Mouse (Mus musculus) left cerebral cortex, postnatal 25 days (tissue): ENCODE results near the gene Akap8l. TPM values are rescaled to one million over a fixed set of nuclear protein-coding genes. Genes with fewer than 3 reads are reported as not detected.

Experiments used
- DNase-seq, 2 experiments: peaks; one replicate each; pipeline ENCODE4 v3.0.0; 2022; ENCODE audit warnings: low spot score in 2 of 2, mixed read lengths in 1 of 2
- intact Hi-C: fragments of 180-260 bp; cut with DNase I; formaldehyde crosslinking; loops from one replicate; pipeline ENCODE4 v1.15.1; 2025
- total RNA-seq, 2 experiments: library from RNA; stranded (reverse); gene quantifications; 2 replicates each; pipeline ENCODE4 v1.2.3; 2021

Akap8l gene
- total RNA-seq, 2 experiments from 2014 or later: 179 to 230 TPM

DNA sequence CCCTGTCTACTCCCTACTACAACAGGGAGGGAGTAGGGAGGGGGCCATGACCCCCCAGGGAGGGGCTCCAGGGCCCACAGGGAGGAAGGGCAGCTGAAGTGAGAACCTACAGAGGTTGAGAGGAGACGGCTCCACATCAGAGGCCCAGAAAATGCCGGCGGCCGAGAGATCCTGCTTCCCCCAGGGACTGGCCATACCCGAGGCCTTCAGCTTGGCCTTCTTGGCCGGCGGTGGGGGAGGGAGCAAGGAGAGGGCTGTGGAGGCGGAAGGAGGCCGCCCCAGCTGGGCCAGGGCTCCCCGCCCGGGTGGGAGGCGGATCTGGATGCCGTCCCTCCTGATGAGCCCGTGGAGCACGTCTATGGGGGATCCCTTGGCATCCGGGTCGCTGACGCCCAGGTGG is 9.5 kb upstream of the Akap8l start:
- DNase-seq: no peak
- intact Hi-C loops: no loop called here

DNA sequence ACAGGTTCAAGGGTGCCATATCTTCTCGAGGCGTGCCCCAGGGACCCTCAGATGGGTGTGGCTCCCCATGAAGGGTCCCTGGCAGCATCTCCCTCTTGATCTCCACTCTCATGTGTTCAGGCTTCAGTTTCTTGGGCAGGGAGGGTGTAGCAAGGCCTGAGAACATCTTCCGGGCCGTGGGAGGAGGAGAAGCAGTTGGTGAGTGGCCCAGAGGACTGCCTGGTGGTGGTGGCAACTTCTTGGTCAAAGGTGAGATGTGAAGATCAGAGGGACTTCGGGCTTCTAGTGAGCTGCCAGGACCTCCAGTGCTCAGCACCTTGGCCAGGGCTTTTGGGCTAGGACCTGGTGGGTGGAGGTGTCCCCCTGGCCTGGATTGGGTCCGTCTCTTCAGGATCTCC is 8.5 kb upstream of the Akap8l start:
- no peak for DNase-seq
- intact Hi-C loops: no loop called here

DNA sequence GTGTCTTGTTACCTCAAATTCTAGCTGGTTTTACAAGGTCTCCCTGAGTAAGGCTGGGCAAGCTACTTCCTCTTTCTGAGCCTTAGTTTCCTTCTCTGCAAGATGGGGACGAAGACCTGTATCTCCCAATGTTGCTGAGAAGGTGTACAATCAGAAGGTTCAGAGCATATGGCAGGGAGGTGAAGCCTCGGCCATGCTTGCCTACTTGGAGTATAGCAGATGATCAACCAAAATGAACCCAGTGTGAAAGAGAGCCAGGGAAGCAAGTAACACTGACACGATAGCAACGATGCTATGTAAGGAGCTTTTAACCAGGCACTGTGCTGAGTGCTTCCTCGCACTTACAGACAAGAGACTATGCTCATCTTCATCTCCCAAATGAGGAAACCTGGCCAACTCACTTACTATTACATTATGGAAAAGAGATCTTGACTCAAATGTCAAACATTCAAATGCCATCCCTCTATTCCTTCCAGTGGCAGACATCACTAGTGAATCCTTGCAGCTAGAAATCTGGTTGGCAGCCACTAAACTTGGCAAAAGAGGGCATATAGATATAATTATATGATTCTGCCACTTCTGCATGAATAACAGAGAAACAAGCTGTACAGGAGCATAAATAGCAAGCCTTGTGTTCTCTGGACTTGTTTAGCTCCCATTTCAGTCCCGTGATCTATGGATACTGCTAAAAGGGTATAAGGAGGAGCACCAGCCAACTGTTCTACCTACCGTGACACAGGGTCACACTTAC is 8.0 kb upstream of the Akap8l start:
- DNase-seq: peak in 1 of 2 experiments; percentile 74

DNA sequence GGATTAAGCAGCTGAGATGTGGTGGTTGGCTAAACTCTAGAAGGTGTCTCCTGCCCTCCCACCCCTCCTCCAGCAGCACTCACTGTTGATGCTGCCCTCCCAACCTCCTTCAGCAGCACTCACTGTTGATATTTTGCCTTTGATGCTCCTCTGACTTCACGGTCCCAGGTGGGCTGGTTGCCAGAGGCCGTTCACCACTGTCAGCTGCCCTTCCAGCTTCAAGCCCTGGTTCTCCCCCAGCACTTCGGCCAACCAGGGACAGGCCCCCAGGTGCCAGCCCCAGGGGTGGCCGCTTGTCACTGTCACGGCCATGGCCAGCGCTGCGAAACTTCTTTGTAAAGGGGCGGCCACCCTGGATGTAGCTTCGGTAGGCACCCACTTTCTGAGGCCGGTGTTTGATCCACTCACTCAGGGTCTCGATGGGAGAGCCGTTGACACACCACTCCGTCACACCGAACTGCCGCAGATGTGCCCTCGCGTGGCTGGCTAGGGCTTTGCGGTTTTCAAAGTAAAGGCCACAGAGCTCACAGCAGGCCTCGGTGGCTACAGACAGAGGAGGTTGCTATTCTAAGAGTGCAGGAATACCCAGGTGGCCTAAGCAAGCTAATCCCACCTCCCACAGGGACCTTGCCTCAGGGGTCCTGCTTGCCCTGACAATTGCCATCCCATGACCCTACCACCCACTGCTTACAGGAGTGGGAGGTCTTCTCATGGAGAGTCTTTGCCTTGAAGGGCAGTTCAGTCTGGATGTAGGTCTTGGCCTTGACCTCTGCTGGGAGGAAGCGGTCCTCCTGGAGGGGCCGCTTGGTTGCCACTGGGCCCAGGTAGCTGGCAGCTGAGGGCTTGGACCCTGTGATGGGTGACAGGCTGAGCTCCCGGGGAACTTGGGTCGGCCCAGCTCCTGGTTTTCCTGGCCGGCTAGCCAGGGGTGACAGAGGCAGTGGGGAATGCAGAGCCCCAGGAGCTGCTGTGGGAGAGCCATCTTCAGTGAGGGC is 6.7 kb upstream of the Akap8l start:
- DNase-seq: no peak
- intact Hi-C loops: no loop called here

More for the DNA sequence above, 8.0 kb upstream of the Akap8l start:
- intact Hi-C loops: no loop called here

DNA sequence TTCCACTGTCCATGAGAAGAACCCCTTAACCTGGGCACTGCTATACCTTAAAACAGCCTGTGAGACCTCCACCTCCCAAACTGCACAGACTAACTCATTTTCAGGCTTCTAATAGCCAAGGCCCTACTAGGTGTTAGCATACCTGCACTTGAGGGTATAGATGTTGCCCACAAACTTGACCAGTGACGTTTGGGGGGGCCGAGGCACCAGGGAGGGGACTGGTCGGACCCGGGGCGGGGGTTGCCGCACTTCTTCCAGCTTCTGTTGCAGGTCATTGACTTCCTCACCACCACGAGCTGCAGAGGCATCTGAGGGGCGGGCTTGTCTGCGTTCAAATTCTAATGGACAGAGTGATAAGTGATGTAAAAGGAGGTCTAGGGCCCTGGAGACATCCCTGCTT is 5.9 kb upstream of the Akap8l start:
- DNase-seq: no peak

DNA sequence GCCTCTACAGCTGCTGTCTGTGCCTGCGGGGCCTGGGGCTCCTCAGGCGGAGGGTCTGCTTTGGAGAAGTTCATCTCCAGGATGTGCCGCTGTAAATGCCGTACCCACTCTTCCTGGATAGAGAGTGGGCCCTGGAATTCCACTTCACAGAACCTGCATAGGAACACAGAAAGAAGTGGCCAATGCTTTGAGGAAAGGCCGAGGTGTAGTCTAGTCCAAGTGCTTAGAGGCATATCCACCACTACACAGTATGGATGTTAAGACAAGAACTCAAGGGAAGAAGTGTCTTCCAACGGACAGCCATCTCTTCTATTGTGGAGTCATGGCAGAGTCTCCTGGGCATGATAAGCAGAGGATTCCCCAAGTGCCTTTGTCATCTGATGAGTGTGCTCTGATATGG is 4.6 kb upstream of the Akap8l start:
- DNase-seq: no peak
- intact Hi-C loops: no loop called here

More for the DNA sequence above, 5.9 kb upstream of the Akap8l start:
- intact Hi-C loops: no loop called here

DNA sequence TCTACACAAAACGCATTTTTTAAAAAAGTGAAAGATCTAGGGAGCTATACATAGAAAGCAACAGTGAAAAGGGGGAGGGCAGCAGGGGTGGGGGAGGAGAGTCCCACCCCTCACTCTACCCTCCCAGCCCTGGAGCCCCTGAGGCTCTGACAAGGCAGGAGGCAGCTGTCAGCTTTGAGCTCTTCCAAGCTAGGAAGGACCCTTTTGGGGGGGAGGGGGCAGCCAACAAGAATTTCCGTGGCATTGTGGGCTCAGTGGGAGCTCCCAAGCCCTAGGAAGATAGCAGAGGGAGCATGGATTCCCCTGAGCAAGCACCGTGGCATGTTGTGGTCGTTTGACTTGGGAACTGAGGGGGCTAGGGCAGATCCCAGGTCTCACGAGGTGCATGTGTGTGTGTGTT is 3.8 kb upstream of the Akap8l start:
- DNase-seq: no peak
- intact Hi-C loops: no loop called here

DNA sequence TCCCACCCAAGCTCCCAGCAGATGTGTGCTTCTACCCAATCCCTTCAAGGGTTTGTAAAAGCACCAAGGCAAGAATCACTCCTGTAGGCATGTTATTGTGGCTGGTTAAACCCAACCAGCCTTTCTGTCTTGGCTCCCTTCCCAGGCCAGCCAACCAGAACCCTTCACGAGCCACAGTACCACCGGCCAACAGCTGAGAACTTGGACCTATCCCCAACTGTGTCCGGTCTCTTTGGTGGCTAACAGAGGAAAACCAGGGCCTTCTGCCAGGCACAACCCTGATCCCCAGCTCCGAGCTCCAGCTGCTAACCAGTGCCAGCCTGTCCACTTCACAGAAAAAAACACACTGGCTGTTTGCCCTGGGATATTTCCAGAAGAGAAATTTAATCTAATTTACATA is 3.3 kb upstream of the Akap8l start:
- intact Hi-C loops: no loop called here
- peak; percentile 38 to 66 for DNase-seq

DNA sequence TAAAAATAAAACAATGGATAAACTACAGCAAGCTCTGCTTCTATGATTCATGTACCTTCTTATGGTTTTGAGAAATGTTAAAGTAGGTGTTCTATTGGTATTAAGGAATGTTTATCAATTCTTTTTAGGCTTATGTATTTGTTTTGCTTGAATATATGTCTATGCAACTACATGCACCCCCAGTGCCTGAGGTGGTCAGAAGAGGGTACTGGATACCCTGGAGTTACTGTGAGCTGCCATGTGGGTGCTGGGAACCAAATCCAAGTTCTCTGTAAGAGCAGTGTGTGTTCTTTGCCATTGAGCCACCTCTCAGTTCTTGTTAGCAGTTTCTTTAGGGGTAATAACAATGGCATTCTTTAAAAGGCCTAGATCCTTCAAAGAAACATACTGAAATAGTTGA is 1.3 kb upstream of the Akap8l start:
- DNase-seq: no peak
- intact Hi-C loops: no loop called here

DNA sequence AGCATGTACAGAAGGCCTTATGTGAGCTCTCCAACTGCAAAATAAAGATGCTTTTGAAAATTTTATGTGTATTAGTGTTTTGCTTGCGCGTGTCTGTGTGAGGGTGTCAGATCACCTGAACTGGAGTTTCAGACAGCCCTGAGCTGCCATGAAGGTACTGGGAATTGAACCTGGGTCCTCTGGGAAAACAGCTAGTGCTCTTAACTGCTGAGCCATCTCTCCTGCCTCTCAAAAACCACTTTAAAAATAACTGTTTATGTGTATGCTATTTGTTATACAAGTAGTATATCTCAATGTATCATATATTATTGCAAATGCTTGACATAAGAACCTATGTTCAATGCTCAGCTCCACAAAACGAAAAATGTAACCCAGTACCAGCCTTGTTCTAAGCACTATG is 862 bp upstream of the Akap8l start:
- intact Hi-C loops: no loop called here
- DNase-seq: no peak

DNA sequence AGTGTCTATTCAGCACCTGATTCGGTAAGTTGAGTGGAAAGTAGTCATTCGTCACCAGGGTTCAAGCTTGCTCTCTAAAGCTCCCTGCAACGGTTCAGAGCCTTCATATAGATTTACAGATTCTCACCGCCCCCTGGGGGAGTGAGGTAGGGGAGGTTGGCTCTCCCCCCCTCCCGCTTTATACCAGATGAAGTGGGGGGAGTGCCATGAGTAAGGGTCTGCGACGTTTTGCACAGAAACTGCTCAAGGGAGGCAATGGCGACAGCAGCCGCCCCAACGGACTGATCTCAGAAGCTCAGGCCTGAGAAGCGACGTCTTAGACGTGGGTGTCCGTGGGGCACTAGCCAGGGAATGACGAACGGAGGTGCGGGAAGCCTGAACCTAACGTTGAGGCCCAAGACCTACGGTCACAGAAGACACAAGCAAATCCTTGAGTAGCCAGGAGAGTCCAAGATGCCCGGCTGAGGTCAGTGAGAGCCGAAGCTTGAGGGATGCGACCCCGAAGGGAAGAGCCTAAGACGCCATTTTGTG is 491 bp downstream of the Akap8l start:
- intact Hi-C loops: loop anchor here (1.0 kb wide), 2 partner anchors 82 to 144 kb away; no protein-coding TSS in a partner anchor
- DNase-seq: peak in 1 of 2 experiments; percentile 70

DNA sequence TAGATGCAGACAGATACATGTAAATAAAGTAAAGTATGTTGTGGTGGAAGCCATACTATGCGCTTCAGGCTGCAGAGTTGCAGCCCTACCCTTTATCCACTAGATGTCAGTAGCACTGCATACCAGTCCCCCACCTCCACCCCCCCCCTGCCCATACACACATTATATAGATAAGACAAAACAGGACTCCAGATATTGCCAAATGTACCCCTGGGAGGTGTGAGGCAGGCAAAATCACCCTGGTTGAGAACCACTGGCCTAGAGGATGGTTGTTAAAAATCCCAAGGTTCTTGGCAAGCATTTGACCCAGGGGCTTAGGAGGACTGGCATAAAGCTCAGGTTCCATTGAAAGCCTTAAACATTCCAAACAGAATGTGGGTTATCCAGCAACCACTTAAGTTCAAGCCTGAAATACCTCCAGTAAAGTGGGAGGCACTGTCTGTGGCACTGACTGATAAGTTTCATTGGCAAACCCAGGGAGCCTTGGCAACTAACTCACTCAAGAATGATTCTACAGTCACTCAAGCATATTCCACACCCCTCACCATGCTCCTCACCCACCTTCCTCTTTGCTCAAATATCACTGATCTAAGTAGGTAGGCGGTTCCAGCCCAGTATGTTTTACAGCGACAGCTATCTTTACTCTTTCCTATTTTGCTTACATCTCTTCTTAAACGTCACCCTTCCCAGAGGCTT is 1.2 kb downstream of the Akap8l start:
- intact Hi-C loops: loop anchor here (1.0 kb wide), 2 partner anchors 83 to 145 kb away; no protein-coding TSS in a partner anchor
- peak; percentile 52 to 86 for DNase-seq

DNA sequence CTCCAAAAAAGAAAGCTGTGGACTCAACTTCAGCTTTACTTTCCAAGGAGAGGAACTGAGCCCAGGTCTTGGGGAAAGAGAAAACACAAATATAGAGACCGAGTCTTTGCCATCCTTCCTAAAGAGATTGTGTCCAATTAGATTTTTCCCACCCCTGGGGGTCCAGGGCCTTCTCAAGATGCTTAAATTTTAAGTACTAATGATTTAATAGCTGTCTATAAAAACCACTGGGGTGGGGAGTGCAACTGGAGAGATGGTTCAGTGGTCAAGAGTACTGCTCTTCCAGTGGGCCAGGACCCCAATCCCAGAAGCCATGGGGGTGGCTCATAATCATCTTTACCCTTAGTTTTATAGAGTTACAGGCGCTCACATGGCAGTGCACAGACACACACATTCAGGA is 2.0 kb downstream of the Akap8l start:
- DNase-seq: no peak
- intact Hi-C loops: no loop called here

DNA sequence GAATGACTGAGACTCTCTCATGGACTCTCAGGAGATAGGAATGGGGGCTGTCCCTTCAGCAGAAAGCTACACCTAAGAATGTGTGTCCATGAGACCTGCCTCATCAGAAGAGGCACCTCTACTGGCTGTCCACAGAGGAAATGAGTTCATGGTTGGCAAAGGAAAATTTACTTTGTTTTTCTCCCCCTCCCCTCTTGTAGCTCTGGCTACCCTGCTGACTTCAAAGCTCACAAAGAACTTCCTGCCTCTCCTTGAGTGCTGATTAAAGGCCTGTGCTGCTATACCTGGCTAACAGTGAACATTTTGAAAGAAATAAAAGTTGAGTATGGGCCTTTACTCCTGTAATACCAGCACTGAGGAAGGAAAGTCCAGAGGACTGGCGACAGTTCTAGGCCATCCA is 9.3 kb downstream of the Akap8l start:
- DNase-seq: no peak
- intact Hi-C loops: no loop called here

DNA sequence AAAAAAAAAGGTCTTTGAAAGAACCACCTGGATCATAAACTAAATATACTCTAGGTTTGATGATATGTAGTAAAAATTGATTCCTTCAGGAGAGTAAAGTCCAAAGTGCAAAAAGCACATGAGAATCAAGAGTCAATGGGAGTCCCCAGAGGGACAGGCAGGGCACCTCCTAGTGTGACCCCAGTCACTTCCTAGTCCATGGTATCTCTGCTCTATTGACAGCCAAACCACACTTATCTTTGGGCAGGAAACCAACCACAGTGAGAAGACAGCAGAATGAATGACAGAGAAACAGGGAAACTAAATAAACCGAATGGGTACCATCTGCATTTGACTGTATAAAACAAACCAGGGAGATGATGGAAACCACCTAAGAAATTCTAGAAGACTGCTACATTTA is 10.3 kb downstream of the Akap8l start:
- no peak for DNase-seq
- intact Hi-C loops: no loop called here

DNA sequence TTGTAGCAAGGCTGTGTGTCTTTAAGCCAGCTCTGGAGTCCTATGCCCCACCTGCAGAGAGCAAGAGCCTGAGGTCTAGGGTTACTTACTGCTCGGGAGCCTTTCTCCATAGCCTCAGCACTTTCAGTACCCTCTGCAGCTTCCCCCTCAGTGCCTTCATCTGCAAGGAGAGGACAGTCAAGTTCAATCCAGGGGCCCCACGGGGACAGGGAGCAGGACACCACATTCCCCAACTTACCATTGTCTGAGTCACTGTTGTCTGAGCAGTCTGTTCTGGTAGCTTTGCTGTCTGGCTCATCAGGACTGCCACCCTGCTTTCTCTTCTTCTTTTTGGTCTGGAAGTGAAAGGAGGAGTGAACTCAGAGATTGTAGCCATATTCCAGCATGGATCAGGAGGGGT is 14.5 kb downstream of the Akap8l start:
- intact Hi-C loops: no loop called here
- DNase-seq: no peak

DNA sequence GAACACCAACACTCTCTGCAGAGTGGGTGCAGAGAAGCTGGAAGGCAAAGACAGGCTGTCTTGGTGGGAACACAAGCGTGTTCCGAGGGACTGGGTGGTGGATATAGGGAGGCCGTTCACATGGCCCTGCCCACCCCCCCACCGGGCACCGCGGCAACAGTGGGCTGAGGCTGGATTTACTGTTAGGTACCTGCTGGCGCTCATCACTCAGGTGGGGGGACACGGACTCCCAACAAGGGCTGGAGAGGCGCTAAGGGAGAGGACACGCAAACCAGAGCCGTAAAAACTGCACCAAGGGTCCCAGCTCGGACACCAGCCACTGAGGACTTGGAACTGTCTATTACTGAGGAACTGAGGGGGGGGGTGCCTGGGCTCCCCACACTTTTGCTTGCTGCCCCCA is 15.5 kb downstream of the Akap8l start:
- DNase-seq: no peak
- intact Hi-C loops: no loop called here

DNA sequence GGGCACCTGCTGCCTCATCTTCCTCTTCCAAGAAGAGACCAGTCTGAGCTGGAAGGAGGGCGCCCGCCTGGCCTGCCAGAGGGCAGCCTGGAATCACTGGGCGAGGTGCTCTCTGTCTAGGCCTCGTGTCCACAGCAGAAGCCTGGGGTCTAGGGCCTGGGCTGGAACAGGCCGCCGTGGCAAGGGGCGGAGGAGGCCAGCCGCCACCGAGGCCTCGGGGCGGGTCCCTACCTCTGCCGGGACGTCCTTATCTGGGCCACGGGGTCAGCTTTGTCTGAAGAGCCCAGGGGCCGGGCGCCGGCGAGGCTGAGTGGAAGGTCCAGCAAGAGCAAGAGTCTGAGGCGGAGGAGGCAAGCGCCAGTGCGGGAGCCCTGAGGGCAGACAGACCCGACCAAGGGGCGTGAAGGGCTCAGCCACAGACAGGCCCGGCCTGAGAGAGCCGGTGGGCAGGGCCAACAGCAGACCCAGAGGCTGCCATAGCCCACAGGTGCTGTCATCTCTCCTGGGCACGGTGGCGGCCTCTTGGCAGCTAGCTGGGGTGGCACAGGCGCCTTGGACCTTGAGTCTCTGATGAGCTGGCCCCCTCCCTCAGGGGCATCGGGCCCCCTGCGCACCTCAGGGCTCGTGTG is 16.6 kb downstream of the Akap8l start:
- DNase-seq: no peak
- intact Hi-C loops: no loop called here

DNA sequence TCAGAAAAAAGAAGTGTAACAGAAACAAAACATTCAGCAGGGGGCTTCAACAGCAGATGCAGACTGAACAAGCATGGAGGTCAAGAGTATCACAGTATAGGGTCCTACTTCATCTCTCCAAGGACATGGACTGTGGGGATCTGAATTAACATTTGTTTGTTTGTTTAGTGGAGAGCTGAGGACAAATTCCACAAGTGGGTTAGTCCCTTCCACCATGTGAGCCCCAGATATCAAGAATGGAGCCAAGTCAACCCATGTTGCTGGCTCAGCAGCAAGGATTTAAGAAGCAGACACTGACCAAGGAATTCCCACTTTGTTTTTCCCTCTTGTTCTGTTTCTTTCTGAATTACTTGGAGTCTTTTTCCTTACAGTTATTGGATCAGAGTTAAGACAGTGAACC is 22.9 kb downstream of the Akap8l start:
- no peak for DNase-seq
- intact Hi-C loops: no loop called here
